Mouse (Mus musculus): Measurements from ENCODE around the gene Cep89. TPM values are rescaled to one million over a fixed set of nuclear protein-coding genes. Genes with fewer than 3 reads are reported as not detected.
A peak's percentile ranks its signal among the peaks of the same experiment; 100 is the strongest.

The Cep89 gene
- total RNA-seq (2014; rRNA removed) (7.7 and 15.1 TPM in 2 replicates), polyA plus RNA-seq (2015; fragmentation: Nextera tagmentation; extraction: Ambion mirVana) (27.5 and 27.6 TPM in 2 replicates)

DNA sequence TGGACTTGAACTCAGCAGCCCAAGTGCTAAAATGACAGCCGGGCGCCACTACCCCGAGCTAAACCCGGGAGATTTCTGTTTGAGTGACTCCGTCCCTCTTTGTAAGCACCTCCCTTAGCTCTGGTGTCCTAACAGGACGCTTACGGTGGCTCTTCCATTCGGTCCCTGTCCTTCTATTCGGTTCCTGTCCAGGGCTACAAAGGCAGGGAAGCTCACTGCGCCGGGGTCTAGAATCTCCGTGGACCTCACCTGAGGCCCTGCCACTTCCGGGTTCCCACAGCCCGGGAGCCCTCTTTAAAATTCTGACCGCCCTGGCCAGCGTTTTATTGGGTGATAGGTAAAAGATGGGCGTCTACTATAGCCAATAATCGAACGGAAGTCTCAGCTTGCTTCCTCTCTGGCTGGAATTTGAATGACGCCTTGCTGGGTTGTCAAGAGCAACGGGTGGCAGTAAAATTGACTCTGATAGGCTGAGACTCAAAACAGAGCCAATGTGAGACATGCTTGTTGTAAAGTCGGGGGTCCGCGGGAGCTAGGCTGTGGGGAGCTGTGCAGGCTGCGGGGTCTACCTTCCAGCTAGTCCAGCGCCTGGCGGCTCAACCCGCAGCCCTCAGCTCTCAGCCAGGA lies at the start of gene Cep89, which contains the start of gene Faap24:
Cep89 (plus strand) TSS at position 494 of the 627 bp plus-strand sequence.
Faap24 (minus strand) TSS at position 295 of the 627 bp plus-strand sequence.
- Histone ChIP-seq H3K4me1 (ENCODE audit: insufficient read depth, low read length) (peaks cover 13% of the 10 kb centered on the region), H3K4me3 (ENCODE audit: low read depth, low read length) (peak within 1 kb of the TSS; percentile 66), H3K4me2 (ENCODE audit: low read depth, low read length, poor library complexity, severe bottlenecking) (peak within 1 kb of the TSS; percentile 81), H3K27me3 (ENCODE audit: insufficient read depth, low read length) (no peaks in the 10 kb centered on the region), H3K9ac (replicated peaks; ENCODE audit: low read length, poor library complexity, severe bottlenecking) (peak within 1 kb of the TSS; percentile 59), H3K9me3 (ENCODE audit: low read length) (no peaks in the 10 kb centered on the region), H3K36me3 (ENCODE audit: insufficient read depth, low read length) (peaks cover 13% of the 10 kb centered on the region; the same call in 1 of the 2 replicates), H3K27ac (ENCODE audit: low read depth, low read length) (peak within 1 kb of the TSS; percentile 51)
- WGBS = under 1% methylated on average over 28 of the region's 28 CpGs
- DNase-seq (ENCODE audit: low spot score) (peak; percentile 99), ATAC-seq (ENCODE audit: low FRiP score) (peak; percentile 97)
- no peak for TF ChIP-seq CTCF (IDR thresholded peaks at IDR 0.05)

DNA sequence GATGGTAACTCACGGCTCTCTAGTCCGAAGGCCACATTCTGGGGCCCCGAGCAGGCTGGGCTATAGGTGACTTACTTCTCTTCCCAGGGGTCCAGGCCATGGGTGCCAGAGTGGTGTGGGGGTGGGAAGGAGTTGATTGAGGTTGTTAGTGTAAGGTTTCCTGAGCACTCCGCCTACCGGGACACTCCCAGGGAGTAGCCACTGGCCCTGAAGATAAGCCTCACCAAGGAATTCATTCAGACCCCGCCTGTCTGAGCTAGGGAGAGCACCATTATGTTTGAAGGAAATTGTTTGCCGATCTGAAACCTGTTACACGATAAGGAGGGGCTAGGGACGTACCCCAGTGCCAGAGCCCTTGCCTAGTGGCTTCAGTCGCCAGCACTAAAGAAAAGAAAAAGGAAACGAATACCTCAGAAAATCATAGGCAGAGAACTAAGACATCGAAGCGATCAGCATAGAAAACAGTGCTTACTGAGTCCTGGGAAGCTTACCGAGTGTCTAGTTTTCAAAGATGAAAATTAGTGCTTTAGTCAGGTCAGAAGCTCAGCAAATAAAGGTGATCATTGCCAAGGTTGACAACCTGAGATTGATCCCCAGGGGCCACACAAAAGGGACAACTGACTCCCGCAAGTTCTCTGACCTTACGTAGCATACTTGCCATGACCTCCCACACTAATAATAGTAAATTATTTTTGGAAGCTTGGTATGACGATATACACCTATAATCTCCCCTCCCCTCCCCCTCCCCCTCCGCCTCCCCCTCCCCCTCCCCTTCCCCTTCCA lies 48.7 kb upstream of the Cep89 start:
- no peak for TF ChIP-seq CTCF (IDR thresholded peaks at IDR 0.05)
- ATAC-seq (ENCODE audit: low FRiP score) = no peak
- no peak overlapping the region for H3K27ac ChIP-seq (ENCODE audit: low read depth, low read length)
- no peak overlapping the region for H3K4me2 ChIP-seq (ENCODE audit: low read depth, low read length, poor library complexity, severe bottlenecking)
- H3K4me3 ChIP-seq (ENCODE audit: low read depth, low read length) = no peak overlapping the region
- H3K36me3 ChIP-seq (ENCODE audit: insufficient read depth, low read length) = no peaks in the 10 kb centered on the region
- no peaks in the 10 kb centered on the region for H3K4me1 ChIP-seq (ENCODE audit: insufficient read depth, low read length)
- H3K9me3 ChIP-seq (ENCODE audit: low read length) = no peaks in the 10 kb centered on the region
- no peak overlapping the region for H3K9ac ChIP-seq (replicated peaks; ENCODE audit: low read length, poor library complexity, severe bottlenecking)
- H3K27me3 ChIP-seq (ENCODE audit: insufficient read depth, low read length) = no peaks in the 10 kb centered on the region
- no peak for DNase-seq (ENCODE audit: low spot score)
- 78% methylated on average over 18 of the region's 18 CpGs for whole genome bisulfite sequencing

- no peak overlapping the region for H3K27ac ChIP-seq (ENCODE audit: low read depth, low read length)
- no peak overlapping the region for H3K4me3 ChIP-seq (ENCODE audit: low read depth, low read length)
- no peaks in the 10 kb centered on the region for H3K27me3 ChIP-seq (ENCODE audit: insufficient read depth, low read length)
- DNase-seq (ENCODE audit: low spot score) (no peak), ATAC-seq (ENCODE audit: low FRiP score) (no peak)
- no peak overlapping the region for H3K9ac ChIP-seq (replicated peaks; ENCODE audit: low read length, poor library complexity, severe bottlenecking)
- no peaks in the 10 kb centered on the region for H3K36me3 ChIP-seq (ENCODE audit: insufficient read depth, low read length)
- H3K4me2 ChIP-seq (ENCODE audit: low read depth, low read length, poor library complexity, severe bottlenecking) = no peak overlapping the region
- H3K4me1 ChIP-seq (ENCODE audit: insufficient read depth, low read length) = no peaks in the 10 kb centered on the region
- H3K9me3 ChIP-seq (ENCODE audit: low read length) = no peaks in the 10 kb centered on the region
- TF ChIP-seq CTCF (IDR thresholded peaks at IDR 0.05) = no peak
- WGBS = 87% methylated on average over 4 of the region's 4 CpGs
Observed at GRCm38 (mm10) chr7:35349022-35349421, 47.8 kb upstream of the Cep89 start.

GRCm38 (mm10) chr7:35349886-35350684 lies 46.8 kb upstream of the Cep89 start:
- DNase-seq (ENCODE audit: low spot score) = no peak
- Histone ChIP-seq H3K9ac (replicated peaks; ENCODE audit: low read length, poor library complexity, severe bottlenecking) (no peak overlapping the region), H3K4me3 (ENCODE audit: low read depth, low read length) (no peak overlapping the region), H3K4me2 (ENCODE audit: low read depth, low read length, poor library complexity, severe bottlenecking) (no peak overlapping the region), H3K27me3 (ENCODE audit: insufficient read depth, low read length) (no peaks in the 10 kb centered on the region), H3K27ac (ENCODE audit: low read depth, low read length) (no peak overlapping the region), H3K4me1 (ENCODE audit: insufficient read depth, low read length) (no peaks in the 10 kb centered on the region), H3K9me3 (ENCODE audit: low read length) (no peaks in the 10 kb centered on the region), H3K36me3 (ENCODE audit: insufficient read depth, low read length) (no peaks in the 10 kb centered on the region)
- ATAC-seq (ENCODE audit: low FRiP score) = no peak
- TF ChIP-seq CTCF (IDR thresholded peaks at IDR 0.05) = no peak
- 89% methylated on average over 8 of the region's 8 CpGs for WGBS

DNA sequence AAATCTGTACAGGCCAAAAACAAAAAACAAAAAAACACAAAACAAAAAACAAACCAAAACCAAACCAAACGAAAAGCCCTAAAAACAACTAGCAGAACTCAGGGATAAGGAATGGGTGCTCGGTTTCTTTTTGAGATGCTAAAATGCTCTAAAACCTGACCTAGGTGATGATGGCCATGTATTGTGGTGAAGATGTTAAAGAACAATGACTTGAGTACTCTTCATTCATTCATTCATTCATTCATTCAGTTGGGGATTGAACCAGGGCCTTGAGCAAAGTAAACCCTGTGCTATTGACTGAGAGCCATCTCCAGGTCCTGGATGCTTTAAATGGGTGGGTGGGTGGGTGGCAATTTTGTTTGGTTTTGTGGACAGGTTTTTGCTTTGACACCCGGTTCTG lies 45.7 kb upstream of the Cep89 start:
- Histone ChIP-seq H3K4me3 (ENCODE audit: low read depth, low read length) (no peak overlapping the region), H3K27ac (ENCODE audit: low read depth, low read length) (no peak overlapping the region), H3K9me3 (ENCODE audit: low read length) (no peaks in the 10 kb centered on the region), H3K27me3 (ENCODE audit: insufficient read depth, low read length) (no peaks in the 10 kb centered on the region), H3K36me3 (ENCODE audit: insufficient read depth, low read length) (no peaks in the 10 kb centered on the region), H3K4me1 (ENCODE audit: insufficient read depth, low read length) (no peaks in the 10 kb centered on the region), H3K9ac (replicated peaks; ENCODE audit: low read length, poor library complexity, severe bottlenecking) (no peak overlapping the region), H3K4me2 (ENCODE audit: low read depth, low read length, poor library complexity, severe bottlenecking) (no peak overlapping the region)
- 96% methylated on average over 3 of the region's 3 CpGs for WGBS
- TF ChIP-seq CTCF (IDR thresholded peaks at IDR 0.05) = no peak
- no peak for DNase-seq (ENCODE audit: low spot score)
- ATAC-seq (ENCODE audit: low FRiP score) = no peak
